Mouse (Mus musculus) testis, adult 2 months (tissue): ENCODE results near the gene Prdx4. TPM values are rescaled to one million over a fixed set of nuclear protein-coding genes. Genes with fewer than 3 reads are reported as not detected.
"Not testable (repeated sequence)": the region's sequence is repeated elsewhere in the genome, so short reads cannot be mapped to it uniquely, and the experiment has no call there.

Experiments
- H3K27ac ChIP-seq: fragments of 200-500 bp; 2 replicates; pipeline ENCODE4 v1.5.1; 2012; ENCODE audit warnings: low read depth, low read length; ENCODE audit not compliant: control insufficient read depth, insufficient read depth
- H3K27me3 ChIP-seq: fragments of 200-500 bp; 2 replicates; pipeline ENCODE4 v1.6.1; 2012; ENCODE audit warnings: mild to moderate bottlenecking, low read length, moderate library complexity; ENCODE audit not compliant: control insufficient read depth, insufficient read depth
- H3K36me3 ChIP-seq: fragments of 200-500 bp; 2 replicates; pipeline ENCODE4 v1.6.1; 2012; ENCODE audit warnings: mild to moderate bottlenecking, low read length; ENCODE audit not compliant: control insufficient read depth, insufficient read depth
- H3K4me1 ChIP-seq: fragments of 200-500 bp; 2 replicates; pipeline ENCODE4 v1.6.1; 2012; ENCODE audit warnings: low read length; ENCODE audit not compliant: control insufficient read depth, insufficient read depth
- H3K4me3 ChIP-seq: fragments of 200-500 bp; 2 replicates; pipeline ENCODE4 v1.5.1; 2012; ENCODE audit warnings: low read depth, mild to moderate bottlenecking, low read length, moderate library complexity, mixed read lengths; ENCODE audit not compliant: control insufficient read depth
- CTCF ChIP-seq: fragments of 200-500 bp; IDR thresholded peaks from 2 replicates; pipeline ENCODE4 v1.5.1; 2012; ENCODE audit warnings: low read depth, mild to moderate bottlenecking, inconsistent platforms, low read length, moderate library complexity; ENCODE audit not compliant: control insufficient read depth, insufficient read depth, insufficient replicate concordance
- POLR2A ChIP-seq: fragments of 200-500 bp; IDR thresholded peaks from 2 replicates; pipeline ENCODE4 v1.6.1; 2012; ENCODE audit warnings: low read depth, mild to moderate bottlenecking, inconsistent platforms, low read length, moderate library complexity; ENCODE audit not compliant: control insufficient read depth
- polyA plus RNA-seq: library from polyadenylated mRNA; depleted of rRNA; stranded (reverse); fragments of >200 nt; gene quantifications from 2 replicates; pipeline ENCODE4 v1.2.3, GENCODE M21; 2012; rRNA removed

Gene Prdx4
- 133 and 179 TPM in 2 replicates for polyA plus RNA-seq

DNA sequence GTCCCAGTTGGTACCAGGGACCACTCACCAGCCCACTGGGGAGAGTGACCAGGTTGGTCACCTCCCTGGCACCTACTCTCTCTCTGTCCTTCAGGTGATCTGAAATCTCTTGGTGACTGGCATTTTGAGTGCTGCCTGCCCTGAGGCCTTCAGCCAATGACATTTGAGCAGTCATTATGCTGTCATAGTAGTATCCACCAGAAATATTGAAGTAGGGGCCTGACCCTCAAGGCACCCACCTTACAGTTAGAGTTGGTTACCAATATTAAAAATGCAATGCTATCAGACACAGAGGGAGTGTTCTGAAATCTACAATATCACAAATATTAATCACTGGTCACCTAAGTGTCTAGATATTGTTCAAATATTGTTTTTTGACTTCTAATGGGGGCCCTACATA lies at the start of gene Prdx4:
Gene Prdx4 (minus strand): TSS at position 101 of the 400 bp plus-strand sequence.
- H3K4me1 ChIP-seq = no peaks in the 10 kb centered on the region
- no peaks in the 10 kb centered on the region for H3K36me3 ChIP-seq
- peak within 1 kb of the TSS; percentile 87 for H3K4me3 ChIP-seq
- H3K27me3 ChIP-seq = no peaks in the 10 kb centered on the region
- peak; percentile 40; the same call in 1 of the 2 replicates for TF ChIP-seq POLR2A
- no peak for TF ChIP-seq CTCF
- H3K27ac ChIP-seq = peak within 1 kb of the TSS; percentile 81

DNA sequence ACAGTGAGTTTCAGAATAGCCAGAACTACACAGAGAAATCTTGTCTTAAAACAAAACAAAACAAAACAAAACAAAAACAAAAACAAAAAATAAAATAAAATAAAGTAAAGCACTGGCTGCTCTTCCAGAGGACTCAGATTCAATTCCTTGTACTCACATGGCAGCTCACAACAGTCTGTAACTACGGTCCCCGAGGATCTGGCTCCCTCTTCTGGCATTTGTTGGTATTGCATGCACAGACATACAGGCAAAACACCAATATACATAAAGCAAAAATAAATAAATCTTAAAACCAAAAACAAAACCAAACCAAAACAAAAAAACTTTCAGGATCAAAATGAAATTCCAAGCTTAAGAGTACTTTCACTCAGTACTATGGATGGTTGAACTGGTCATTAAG lies 36.0 kb upstream of the Prdx4 start:
- Histone ChIP-seq H3K27me3 (no peaks in the 10 kb centered on the region), H3K27ac (no peak overlapping the region), H3K4me3 (no peak overlapping the region), H3K36me3 (no peaks in the 10 kb centered on the region), H3K4me1 (no peaks in the 10 kb centered on the region)
- TF ChIP-seq CTCF (no peak), POLR2A (no peak)

DNA sequence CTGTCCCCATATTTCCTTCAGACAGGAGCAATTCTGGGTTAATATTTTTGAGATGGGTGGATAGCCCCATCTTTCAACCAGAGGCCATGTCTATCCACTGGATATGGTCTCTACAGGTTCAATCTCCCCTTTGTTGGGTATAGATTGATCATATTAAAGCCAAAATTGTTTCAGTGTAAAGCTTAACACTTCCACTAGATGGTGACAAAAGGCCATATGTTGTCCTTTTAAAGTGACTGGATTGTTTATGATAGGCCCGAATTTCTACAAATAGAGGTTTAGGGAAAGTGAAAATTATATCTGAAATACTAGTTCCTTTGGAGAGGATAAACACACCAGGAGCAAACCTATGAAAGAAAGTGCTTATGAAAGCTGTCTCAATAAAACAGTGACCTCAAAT lies 34.9 kb upstream of the Prdx4 start:
- H3K4me3 ChIP-seq = no peak overlapping the region
- TF ChIP-seq CTCF (no peak), POLR2A (no peak)

DNA sequence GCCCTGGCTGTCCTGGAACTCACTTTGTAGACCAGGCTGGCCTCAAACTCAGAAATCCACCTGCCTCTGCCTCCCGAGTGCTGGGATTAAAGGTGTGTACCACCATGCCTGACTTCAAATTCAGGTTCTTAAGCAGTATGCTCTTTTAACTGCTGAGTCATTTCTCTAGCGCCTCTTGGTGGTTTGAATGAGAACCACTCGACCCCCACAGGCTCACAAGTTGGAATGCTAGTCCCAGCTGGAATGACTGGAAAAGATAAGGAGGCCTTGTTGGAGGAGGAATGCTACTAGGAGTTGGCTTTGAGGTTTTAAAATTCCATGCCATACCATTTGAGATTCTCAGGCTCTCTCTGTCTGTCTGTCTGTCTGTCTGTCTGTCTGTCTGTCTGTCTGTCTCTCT lies 29.6 kb upstream of the Prdx4 start:
- H3K4me3 ChIP-seq, H3K36me3 ChIP-seq, H3K4me1 ChIP-seq, H3K27ac ChIP-seq, H3K27me3 ChIP-seq: not testable (repeated sequence)

More for the DNA sequence above, 34.9 kb upstream of the Prdx4 start:
- no peak overlapping the region for H3K27ac ChIP-seq
- no peaks in the 10 kb centered on the region for H3K4me1 ChIP-seq
- no peaks in the 10 kb centered on the region for H3K27me3 ChIP-seq
- H3K36me3 ChIP-seq = no peaks in the 10 kb centered on the region

DNA sequence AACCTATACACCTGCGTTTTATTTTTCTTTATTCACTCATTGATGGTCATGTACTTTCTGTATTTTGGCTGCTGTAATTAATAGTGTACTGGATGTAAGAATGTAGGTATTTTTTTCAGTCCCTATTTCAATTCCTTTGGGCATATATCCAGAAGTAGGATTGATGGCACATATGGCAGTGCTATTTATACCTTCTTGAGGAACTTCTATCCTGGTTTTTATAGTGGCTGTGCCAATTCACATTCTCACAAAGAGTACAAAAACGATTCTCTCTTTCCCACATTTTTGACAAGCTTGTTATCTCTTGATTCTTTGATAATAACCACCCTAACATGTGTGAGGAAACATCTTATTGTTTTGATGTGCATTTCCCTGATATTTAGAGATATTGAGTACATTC lies 24.5 kb upstream of the Prdx4 start:
- Histone ChIP-seq H3K36me3 (no peaks in the 10 kb centered on the region), H3K4me3 (no peak overlapping the region), H3K4me1 (no peaks in the 10 kb centered on the region), H3K27me3 (no peaks in the 10 kb centered on the region), H3K27ac (no peak overlapping the region)
- TF ChIP-seq CTCF (no peak), POLR2A (no peak)

DNA sequence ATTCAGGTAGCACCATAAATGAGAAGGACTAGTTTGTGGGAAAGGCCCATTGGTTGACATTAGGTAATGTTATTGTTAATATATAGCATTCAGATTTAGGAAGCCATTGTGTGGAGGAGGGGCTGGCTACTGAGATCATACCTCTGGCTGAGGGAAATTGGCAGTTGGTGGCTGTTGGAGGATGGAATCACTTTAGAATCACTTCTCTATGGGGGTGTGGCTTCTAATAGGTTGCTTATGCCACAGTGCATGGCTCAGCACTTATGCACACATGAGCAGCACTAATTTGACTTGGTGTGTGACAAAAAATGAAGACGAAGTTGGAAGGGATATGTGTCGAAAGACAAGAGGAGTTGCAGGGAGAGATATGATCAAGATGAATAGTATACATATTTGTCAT lies 5.7 kb upstream of the Prdx4 start:
- H3K36me3 ChIP-seq = no peaks in the 10 kb centered on the region
- TF ChIP-seq POLR2A (no peak), CTCF (no peak)
- no peaks in the 10 kb centered on the region for H3K4me1 ChIP-seq
- H3K27me3 ChIP-seq = no peaks in the 10 kb centered on the region
- peak overlapping the region; percentile 39; the same call in 1 of the 2 replicates for H3K27ac ChIP-seq
- H3K4me3 ChIP-seq = no peak overlapping the region

DNA sequence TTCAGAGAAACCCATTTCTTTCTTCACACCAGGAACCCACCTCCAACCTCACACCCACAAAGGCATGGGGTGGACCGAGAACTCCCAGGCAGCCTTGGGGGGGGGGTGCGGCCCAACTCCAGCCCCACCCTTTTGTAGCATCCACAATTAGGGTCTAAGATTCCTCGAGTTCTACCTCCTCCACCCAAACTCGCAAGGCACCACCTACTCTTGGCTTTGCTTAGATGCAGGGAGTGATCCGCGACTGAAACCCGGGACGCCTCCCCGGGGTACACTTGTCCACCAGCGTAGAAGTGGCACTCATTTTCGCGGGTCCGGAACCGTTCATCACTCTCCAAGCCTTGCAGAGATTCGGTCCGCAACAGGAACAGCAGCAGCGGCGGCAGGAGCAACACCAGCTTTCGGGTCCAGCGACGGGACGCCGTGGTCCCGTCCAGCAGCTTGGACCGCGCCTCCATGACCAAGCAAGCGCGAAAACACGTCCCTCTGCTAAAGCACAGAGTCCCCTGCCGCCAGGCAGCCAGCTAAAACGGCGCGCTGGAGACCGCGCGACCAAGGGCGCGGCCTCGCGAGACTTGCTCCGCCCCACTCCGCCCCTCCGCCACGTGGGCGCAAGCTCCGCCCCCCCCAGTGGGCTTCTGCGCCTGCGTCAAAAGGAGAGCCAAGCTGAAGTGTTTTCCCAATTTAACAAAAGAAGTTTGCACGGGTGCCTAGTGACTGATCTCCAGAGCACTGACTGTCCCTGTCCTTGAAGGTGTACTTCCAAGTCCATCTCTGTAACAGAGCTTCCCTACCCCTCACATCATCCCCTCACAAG lies 2.4 kb downstream of the Prdx4 start:
- TF ChIP-seq CTCF = no peak
- TF ChIP-seq POLR2A = peak; percentile 73
- H3K4me3 ChIP-seq = peak overlapping the region; percentile 89
- H3K4me1 ChIP-seq = no peaks in the 10 kb centered on the region
- H3K36me3 ChIP-seq = no peaks in the 10 kb centered on the region
- H3K27me3 ChIP-seq = no peaks in the 10 kb centered on the region
- H3K27ac ChIP-seq = peak overlapping the region; percentile 68

DNA sequence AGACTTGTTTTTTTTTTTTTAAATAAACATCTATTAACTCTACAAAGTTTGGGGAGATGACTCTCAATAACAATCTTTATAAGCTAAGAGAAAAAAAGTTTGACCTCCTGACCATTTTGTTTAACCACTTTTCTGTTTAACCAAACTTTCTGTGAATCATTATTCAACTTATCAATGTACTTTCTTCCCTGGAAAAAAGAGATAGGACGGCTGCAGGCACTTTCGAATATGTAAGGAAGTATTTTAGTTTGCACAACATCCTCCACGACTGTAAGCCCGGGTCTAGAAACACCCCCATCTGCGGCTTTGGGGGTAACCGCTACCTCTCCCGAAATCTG lies 3.0 kb downstream of the Prdx4 start:
- no peaks in the 10 kb centered on the region for H3K36me3 ChIP-seq
- no peaks in the 10 kb centered on the region for H3K4me1 ChIP-seq
- no peak for TF ChIP-seq POLR2A
- TF ChIP-seq CTCF = no peak
- H3K27me3 ChIP-seq = no peaks in the 10 kb centered on the region
- peak overlapping the region; percentile 89 for H3K4me3 ChIP-seq
- peak overlapping the region; percentile 68; the same call in 1 of the 2 replicates for H3K27ac ChIP-seq
